Mouse (Mus musculus) myocyte (in vitro differentiated cells): ENCODE results near the gene Hsd17b2.

ENCODE experiments used
- E2F4 ChIP-seq: IDR thresholded peaks from one replicate; pipeline ENCODE4 v1.6.1; 2011; ENCODE audit warnings: mild to moderate bottlenecking, control low read depth, moderate library complexity; ENCODE audit not compliant: insufficient read depth
- MAX ChIP-seq: IDR thresholded peaks from one replicate; pipeline ENCODE4 v1.6.1; 2011; ENCODE audit warnings: low read depth, mild to moderate bottlenecking, control low read depth
- MYOD1 ChIP-seq, 3 experiments: IDR thresholded peaks; one replicate each; pipeline ENCODE4 v1.6.1; 2011; ENCODE audit warnings: control low read depth in 2 of 3, low read depth in 2 of 3, mild to moderate bottlenecking in 2 of 3, moderate library complexity in 1 of 3; ENCODE audit not compliant: insufficient read length in 2 of 3, control insufficient read depth in 1 of 3
- MYOG ChIP-seq, 3 experiments: IDR thresholded peaks; one replicate each; pipeline ENCODE4 v1.6.1; 2011; ENCODE audit warnings: control low read depth in 2 of 3, low read depth in 2 of 3, mild to moderate bottlenecking in 2 of 3; ENCODE audit not compliant: insufficient read length in 2 of 3, control insufficient read depth in 1 of 3, insufficient read depth in 1 of 3
- POLR2A ChIP-seq: IDR thresholded peaks from one replicate; pipeline ENCODE4 v1.6.1; 2011; ENCODE audit warnings: low read depth, mild to moderate bottlenecking, control low read depth, moderate library complexity; ENCODE audit not compliant: insufficient read length
- POLR2AphosphoS2 ChIP-seq: IDR thresholded peaks from one replicate; pipeline ENCODE4 v1.6.1; 2011; ENCODE audit warnings: low read depth, control low read depth; ENCODE audit not compliant: insufficient read length
- TCF12 ChIP-seq: IDR thresholded peaks from one replicate; pipeline ENCODE4 v1.6.1; 2011; ENCODE audit warnings: mild to moderate bottlenecking, control low read depth; ENCODE audit not compliant: poor library complexity, insufficient read depth, severe bottlenecking
- TCF3 ChIP-seq: IDR thresholded peaks from one replicate; pipeline ENCODE4 v1.6.1; 2011; ENCODE audit warnings: low read depth, control low read depth; ENCODE audit not compliant: insufficient read length
- USF1 ChIP-seq: IDR thresholded peaks from one replicate; pipeline ENCODE4 v1.6.1; 2011; ENCODE audit warnings: low read depth, mild to moderate bottlenecking, control low read depth, moderate library complexity

GRCm38 (mm10) chr8:117778531-117779322, 77.0 kb downstream of the Hsd17b2 start:
- no peak for TF ChIP-seq MYOD1 (IDR thresholded peaks at IDR 0.05; ENCODE audit: control insufficient read depth in 1 of 3, insufficient read length in 2 of 3, low read depth in 2 of 3)
- no peak for TF ChIP-seq POLR2A
- TF ChIP-seq MYOG (IDR thresholded peaks at IDR 0.05; ENCODE audit: control insufficient read depth in 1 of 3, insufficient read depth in 1 of 3, insufficient read length in 2 of 3, low read depth in 2 of 3), result no peak
- no peak for TF ChIP-seq TCF12
- TF ChIP-seq POLR2AphosphoS2, result no peak
- no peak for TF ChIP-seq TCF3
- TF ChIP-seq E2F4, result no peak
- no peak for TF ChIP-seq USF1
- TF ChIP-seq MAX, result no peak
